In the genomic region with DNA sequence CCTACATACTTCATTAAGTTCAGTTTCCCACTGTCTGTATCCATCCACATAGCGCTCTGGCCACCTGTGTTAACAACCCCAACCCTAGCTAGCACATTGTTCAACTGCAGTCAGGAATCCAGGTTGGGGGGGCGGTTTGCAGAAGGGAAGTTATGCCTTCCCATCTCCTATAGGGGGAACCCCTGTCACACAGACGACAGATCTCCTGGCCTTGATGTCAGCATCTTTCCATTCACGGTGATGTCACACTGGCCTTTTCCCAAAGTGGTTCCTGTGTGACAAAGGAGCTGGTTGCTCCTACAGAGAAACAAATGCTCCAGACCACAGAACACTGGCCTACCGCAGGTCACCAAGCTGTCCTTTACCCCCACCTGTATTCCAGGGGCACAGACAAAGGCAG, we compare ENCODE assay signal across 11 mouse cellular contexts. TPM values are rescaled to one million over a fixed set of nuclear protein-coding genes. Genes with fewer than 3 reads are reported as not detected.
DNase-seq lines count a peak whose midpoint lies in the region; ATAC-seq and TF ChIP-seq lines count a peak whose summit lies in the region.
"Had no signal": no experiment of that assay in that cellular context is flagged by ENCODE, and none has a peak within 500 bp of the region (broad histone marks: within the 10 kb centered on the region; RNA-seq: fewer than 3 reads in every experiment).

No protein-coding gene starts in this region.

- no peaks in the 10 kb centered on the region for H3K4me1 ChIP-seq in liver, embryonic 14.5 days (replicated peaks; ENCODE audit: control insufficient read depth in 2 of 2, insufficient read depth in 2 of 2, low read length in 1 of 2)
- peaks cover 11% of the 10 kb centered on the region for H3K4me1 ChIP-seq in liver, embryonic 12.5 days
- H3K4me1 ChIP-seq in hindbrain, postnatal 0 days (ENCODE audit: insufficient read depth, low read length), result peaks cover 14% of the 10 kb centered on the region

- WGBS in liver, embryonic 14.5 days (ENCODE audit: insufficient replicate concordance), result 49% methylated on average over 5 of the region's 5 CpGs
- WGBS in liver, embryonic 12.5 days (ENCODE audit: insufficient replicate concordance), result 46% methylated on average over 5 of the region's 5 CpGs
- 38% methylated on average over 5 of the region's 5 CpGs for WGBS in hindbrain, postnatal 0 days

- DNase-seq in embryo, embryonic 10 days (ENCODE audit: low spot score), result peak; percentile 40
- no peak for DNase-seq in embryo, embryonic 9.5 days (ENCODE audit: extremely low spot score)
- DNase-seq in liver, embryonic 14.5 days (ENCODE audit: low read depth in 3 of 3, low spot score in 3 of 3), result no peak
- peak; percentile 75 to 84 for DNase-seq in cerebellum, adult 18-20 months
- peak; percentile 84 for DNase-seq in hindbrain, postnatal 0 days (ENCODE audit: low spot score)
- DNase-seq in retina, embryonic 14.5 days (ENCODE audit: low spot score), result peak; percentile 71
- DNase-seq in spleen, adult 18-20 months, result no peak

- no peak overlapping the region for H3K27ac ChIP-seq in liver, embryonic 14.5 days
- no peak overlapping the region for H3K27ac ChIP-seq in liver, embryonic 12.5 days
- H3K27ac ChIP-seq in hindbrain, postnatal 0 days, result no peak overlapping the region
- H3K27ac ChIP-seq: limb, embryonic 15.5 days; stomach, embryonic 15.5 days had no signal

- H3K4me3 ChIP-seq in liver, embryonic 14.5 days (ENCODE audit: insufficient read depth in 1 of 2, low read depth in 2 of 2, low read length in 2 of 2), result no peak overlapping the region
- H3K4me3 ChIP-seq in liver, embryonic 12.5 days, result no peak overlapping the region
- H3K4me3 ChIP-seq in hindbrain, postnatal 0 days (ENCODE audit: low read length), result no peak overlapping the region
- H3K4me3 ChIP-seq: erythroblast, embryonic 14.5 days; limb, embryonic 15.5 days; stomach, embryonic 15.5 days had no signal

- ATAC-seq in liver, embryonic 14.5 days (ENCODE audit: insufficient read depth), result no peak
- ATAC-seq in liver, embryonic 12.5 days, result no peak
- peak; percentile 27; the same call in 1 of the 2 replicates for ATAC-seq in hindbrain, postnatal 0 days

- H3K27me3 ChIP-seq in liver, embryonic 14.5 days (ENCODE audit: control insufficient read depth, insufficient read depth, low read length), result peaks cover 32% of the 10 kb centered on the region
- H3K27me3 ChIP-seq in liver, embryonic 12.5 days (replicated peaks), result peaks cover 48% of the 10 kb centered on the region
- 0 out of 2 replicates have a peak, but pooled peaks cover 3% of the 10 kb centered on the region for H3K27me3 ChIP-seq in hindbrain, postnatal 0 days (ENCODE audit: insufficient read depth, low read length)
- H3K27me3 ChIP-seq: limb, embryonic 15.5 days had no signal

- TF ChIP-seq CTCF in liver, embryonic 14.5 days (IDR thresholded peaks at IDR 0.05; ENCODE audit: low read depth), result peak; percentile 45
- peak; percentile 81 for TF ChIP-seq CTCF in hindbrain, postnatal 0 days (IDR thresholded peaks at IDR 0.05; ENCODE audit: low read depth)

- H3K9ac ChIP-seq in liver, embryonic 14.5 days (replicated peaks), result no peak overlapping the region
- no peak overlapping the region for H3K9ac ChIP-seq in liver, embryonic 12.5 days
- H3K9ac ChIP-seq in hindbrain, postnatal 0 days (replicated peaks; ENCODE audit: low read length), result no peak overlapping the region
- H3K9ac ChIP-seq: limb, embryonic 15.5 days; stomach, embryonic 15.5 days had no signal

- no peak for TF ChIP-seq EP300 in liver, embryonic 14.5 days (IDR thresholded peaks at IDR 0.05; ENCODE audit: low read depth)

- no peaks in the 10 kb centered on the region for H3K9me3 ChIP-seq in liver, embryonic 14.5 days (ENCODE audit: control insufficient read depth, low read length)
- no peaks in the 10 kb centered on the region for H3K9me3 ChIP-seq in liver, embryonic 12.5 days (replicated peaks)
- no peaks in the 10 kb centered on the region for H3K9me3 ChIP-seq in hindbrain, postnatal 0 days (ENCODE audit: low read length)
- H3K9me3 ChIP-seq: limb, embryonic 15.5 days; stomach, embryonic 15.5 days had no signal

- H3K36me3 ChIP-seq in liver, embryonic 14.5 days (replicated peaks; ENCODE audit: control insufficient read depth, insufficient read depth, low read depth), result no peaks in the 10 kb centered on the region
- peaks cover 57% of the 10 kb centered on the region for H3K36me3 ChIP-seq in liver, embryonic 12.5 days
- peaks cover 12% of the 10 kb centered on the region for H3K36me3 ChIP-seq in hindbrain, postnatal 0 days (ENCODE audit: insufficient read depth, low read length)
- H3K36me3 ChIP-seq: stomach, embryonic 15.5 days had no signal

- H3K4me2 ChIP-seq in liver, embryonic 14.5 days (ENCODE audit: low read depth), result no peak overlapping the region
- no peak overlapping the region for H3K4me2 ChIP-seq in liver, embryonic 12.5 days
- H3K4me2 ChIP-seq in hindbrain, postnatal 0 days (ENCODE audit: low read depth, low read length), result no peak overlapping the region
- H3K4me2 ChIP-seq: limb, embryonic 15.5 days; stomach, embryonic 15.5 days had no signal

RNA-seq across cellular contexts. Expression of a gene that starts 4.2 kb away (rescaled TPM):
- 14.6 and 16.7 TPM in 2 replicates for polyA plus RNA-seq in liver, embryonic 14.5 days (2012; rRNA removed)
- polyA plus RNA-seq in liver, embryonic 14.5 days (2014; fragmentation: Nextera tagmentation; extraction: Ambion mirVana), result 25.4 and 27.7 TPM in 2 replicates
- polyA plus RNA-seq in liver, embryonic 12.5 days (2016; fragmentation: Nextera tagmentation; extraction: Ambion mirVana), result 46.0 and 47.1 TPM in 2 replicates
- total RNA-seq in hindbrain, postnatal 0 days (2014; rRNA removed), result 49.7 and 67.8 TPM in 2 replicates
- 37.6 and 42.8 TPM in 2 replicates for polyA plus RNA-seq in hindbrain, postnatal 0 days (2015; fragmentation: Nextera tagmentation; extraction: Ambion mirVana)

RNA-seq across cellular contexts. Expression of a gene that starts 20.7 kb away (rescaled TPM):
- 6.9 and 11.7 TPM in 2 replicates for polyA plus RNA-seq in liver, embryonic 14.5 days (2012; rRNA removed)
- 6.4 and 6.7 TPM in 2 replicates for polyA plus RNA-seq in liver, embryonic 14.5 days (2014; fragmentation: Nextera tagmentation; extraction: Ambion mirVana)
- polyA plus RNA-seq in liver, embryonic 12.5 days (2016; fragmentation: Nextera tagmentation; extraction: Ambion mirVana), result 11.6 and 12.8 TPM in 2 replicates
- total RNA-seq in hindbrain, postnatal 0 days (2014; rRNA removed), result 22.6 and 25.9 TPM in 2 replicates
- 19.3 and 22.4 TPM in 2 replicates for polyA plus RNA-seq in hindbrain, postnatal 0 days (2015; fragmentation: Nextera tagmentation; extraction: Ambion mirVana)

RNA-seq across cellular contexts. Expression of a gene that starts 39.2 kb away (rescaled TPM):
- 0.02 and 0.09 TPM in 2 replicates for polyA plus RNA-seq in liver, embryonic 14.5 days (2012; rRNA removed)
- polyA plus RNA-seq in liver, embryonic 14.5 days (2014; fragmentation: Nextera tagmentation; extraction: Ambion mirVana), result not detected in 2 replicates
- polyA plus RNA-seq in liver, embryonic 12.5 days (2016; fragmentation: Nextera tagmentation; extraction: Ambion mirVana), result not detected in 2 replicates
- total RNA-seq in hindbrain, postnatal 0 days (2014; rRNA removed), result 9.9 and 11.3 TPM in 2 replicates
- polyA plus RNA-seq in hindbrain, postnatal 0 days (2015; fragmentation: Nextera tagmentation; extraction: Ambion mirVana), result 9.1 and 9.4 TPM in 2 replicates
- polyA plus RNA-seq: erythroblast, embryonic 14.5 days; limb, embryonic 15.5 days had no signal

Comparison
In these comparisons a context has a peak if more than half of its experiments do, and no peak if none do; other contexts are left out.
1. DNase-seq: peak in embryo, embryonic 10 days (single experiment), cerebellum, adult 18-20 months (2 of 2), hindbrain, postnatal 0 days (single experiment) and retina, embryonic 14.5 days (single experiment); none in embryo, embryonic 9.5 days (single experiment), liver, embryonic 14.5 days (0 of 3) and spleen, adult 18-20 months (0 of 2).